Mouse (Mus musculus) midbrain, embryonic 13.5 days (tissue): ENCODE measurements around the gene Creb3l2. TPM values are rescaled to one million over a fixed set of nuclear protein-coding genes. Genes with fewer than 3 reads are reported as not detected.

Experiments used
- ATAC-seq: fragments of 200-750 bp; cut with Nextera tagmentation; 2 replicates; pipeline ENCODE4 v1.8.0; 2017; ENCODE audit warnings: mild to moderate bottlenecking, moderate TSS enrichment, moderate library complexity
- H3K27ac ChIP-seq: fragments of 300-500 bp; sonication (generic); 2 replicates; pipeline ENCODE4 v1.5.1; 2015; ENCODE audit warnings: inconsistent platforms, mild to moderate bottlenecking, moderate library complexity
- H3K27me3 ChIP-seq: fragments of 300-500 bp; sonication (generic); 2 replicates; pipeline ENCODE4 v1.6.1; 2015; ENCODE audit warnings: mild to moderate bottlenecking, inconsistent platforms
- H3K36me3 ChIP-seq: fragments of 300-500 bp; sonication (generic); 2 replicates; pipeline ENCODE4 v1.6.1; 2015; ENCODE audit warnings: mild to moderate bottlenecking, inconsistent platforms
- H3K4me1 ChIP-seq: fragments of 300-500 bp; sonication (generic); replicated peaks from 2 replicates; pipeline ENCODE4 v1.6.1; 2015; ENCODE audit warnings: inconsistent platforms
- H3K4me2 ChIP-seq: fragments of 300-500 bp; sonication (generic); replicated peaks from 2 replicates; pipeline ENCODE4 v1.6.1; 2015; ENCODE audit warnings: moderate library complexity, mild to moderate bottlenecking, inconsistent platforms
- H3K4me3 ChIP-seq: fragments of 300-500 bp; sonication (generic); replicated peaks from 2 replicates; pipeline ENCODE4 v1.5.1; 2015; ENCODE audit warnings: mild to moderate bottlenecking, inconsistent platforms
- H3K9ac ChIP-seq: fragments of 300-500 bp; sonication (generic); replicated peaks from 2 replicates; pipeline ENCODE4 v1.6.1; 2015; ENCODE audit warnings: mild to moderate bottlenecking, inconsistent platforms
- H3K9me3 ChIP-seq: fragments of 300-500 bp; sonication (generic); 2 replicates; pipeline ENCODE4 v1.6.1; 2016; ENCODE audit warnings: mild to moderate bottlenecking, inconsistent platforms
- WGBS: fragments of 180-500 bp; shearing (Covaris S2); methylation state at CpG from one replicate; pipeline ENCODE4 v1.1.7; 2015; 5-methylcytosine and 5-hydroxymethylcytosine counted together
- polyA plus RNA-seq: library from polyadenylated mRNA; unstranded; fragments of >200 nt; fragmentation: Nextera tagmentation; extraction: Ambion mirVana; gene quantifications from 2 replicates; pipeline ENCODE4 v1.2.1, GENCODE M21; 2015

Gene Creb3l2
- polyA plus RNA-seq, 1 experiment from 2014 or later = 3.3 TPM

GRCm38 (mm10) chr6:37439676-37440490 is 2.1 kb downstream of the Creb3l2 start:
- peaks cover 25% of the 10 kb centered on the region for H3K4me1 ChIP-seq
- H3K9ac ChIP-seq = no peak overlapping the region
- no peak overlapping the region for H3K27ac ChIP-seq
- 60% methylated on average over 13 of the region's 13 CpGs for WGBS
- peak overlapping the region; percentile 94 for H3K4me2 ChIP-seq
- H3K27me3 ChIP-seq = peaks cover 6% of the 10 kb centered on the region
- no peak for ATAC-seq
- H3K4me3 ChIP-seq = peak overlapping the region; percentile 78
- no peaks in the 10 kb centered on the region for H3K36me3 ChIP-seq
- no peaks in the 10 kb centered on the region for H3K9me3 ChIP-seq

GRCm38 (mm10) chr6:37438510-37438909 is 3.4 kb downstream of the Creb3l2 start:
- WGBS = 94% methylated on average over 3 of the region's 3 CpGs
- no peak overlapping the region for H3K9ac ChIP-seq
- H3K36me3 ChIP-seq = no peaks in the 10 kb centered on the region
- no peak overlapping the region for H3K4me2 ChIP-seq
- H3K4me1 ChIP-seq = peaks cover 25% of the 10 kb centered on the region
- no peak overlapping the region for H3K4me3 ChIP-seq
- no peak overlapping the region for H3K27ac ChIP-seq
- ATAC-seq = no peak
- no peaks in the 10 kb centered on the region for H3K9me3 ChIP-seq
- H3K27me3 ChIP-seq = peaks cover 6% of the 10 kb centered on the region

DNA sequence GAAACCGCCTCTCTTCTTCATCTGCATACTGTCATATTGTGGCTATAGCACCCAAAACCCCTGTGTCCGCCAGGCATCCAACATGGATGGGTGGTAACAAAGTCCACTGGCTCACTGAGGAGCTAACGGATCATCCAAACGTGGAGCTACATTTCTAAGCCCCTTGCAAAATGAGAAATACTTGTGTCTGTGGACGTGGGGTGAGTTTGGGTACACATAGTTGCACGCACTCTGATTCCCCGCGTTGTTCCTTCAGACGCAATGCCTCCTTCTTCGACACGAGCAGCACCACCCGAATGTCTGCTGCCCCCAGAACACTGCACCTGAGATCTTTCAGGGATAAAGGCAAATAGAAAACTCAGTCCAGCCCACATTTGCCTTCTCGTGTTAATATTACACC is 4.9 kb downstream of the Creb3l2 start:
- Histone ChIP-seq H3K4me1 (peaks cover 19% of the 10 kb centered on the region), H3K4me3 (no peak overlapping the region), H3K27ac (no peak overlapping the region), H3K27me3 (peaks cover 6% of the 10 kb centered on the region), H3K9ac (no peak overlapping the region), H3K4me2 (no peak overlapping the region), H3K9me3 (no peaks in the 10 kb centered on the region), H3K36me3 (no peaks in the 10 kb centered on the region)
- 88% methylated on average over 13 of the region's 13 CpGs for WGBS
- ATAC-seq = no peak

DNA sequence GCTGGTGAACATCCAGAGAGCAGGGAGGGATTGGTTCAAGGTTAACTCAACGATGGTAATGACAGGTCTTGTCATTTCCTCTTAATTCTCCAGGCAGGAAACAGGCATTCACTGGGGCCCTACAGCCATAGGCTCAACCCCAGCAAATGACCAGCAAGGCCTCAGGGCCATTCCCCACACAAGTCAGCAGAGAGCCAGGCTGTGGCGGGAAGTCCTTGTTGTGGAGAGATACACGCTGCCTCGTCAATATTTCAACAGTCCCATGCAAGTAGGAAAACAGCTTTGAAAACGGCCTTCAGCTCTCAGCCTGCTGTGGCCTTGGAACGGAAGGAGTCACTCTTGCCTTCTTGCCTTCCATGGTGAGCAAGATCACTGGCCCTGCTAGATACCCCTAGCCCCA is 6.6 kb downstream of the Creb3l2 start:
- no peaks in the 10 kb centered on the region for H3K36me3 ChIP-seq
- no peak for ATAC-seq
- H3K9me3 ChIP-seq = no peaks in the 10 kb centered on the region
- H3K4me2 ChIP-seq = no peak overlapping the region
- H3K27ac ChIP-seq = no peak overlapping the region
- H3K4me3 ChIP-seq = no peak overlapping the region
- WGBS = 83% methylated on average over 6 of the region's 6 CpGs
- H3K9ac ChIP-seq = no peak overlapping the region
- peaks cover 2% of the 10 kb centered on the region; the same call in 1 of the 2 replicates for H3K27me3 ChIP-seq
- H3K4me1 ChIP-seq = peaks cover 20% of the 10 kb centered on the region

DNA sequence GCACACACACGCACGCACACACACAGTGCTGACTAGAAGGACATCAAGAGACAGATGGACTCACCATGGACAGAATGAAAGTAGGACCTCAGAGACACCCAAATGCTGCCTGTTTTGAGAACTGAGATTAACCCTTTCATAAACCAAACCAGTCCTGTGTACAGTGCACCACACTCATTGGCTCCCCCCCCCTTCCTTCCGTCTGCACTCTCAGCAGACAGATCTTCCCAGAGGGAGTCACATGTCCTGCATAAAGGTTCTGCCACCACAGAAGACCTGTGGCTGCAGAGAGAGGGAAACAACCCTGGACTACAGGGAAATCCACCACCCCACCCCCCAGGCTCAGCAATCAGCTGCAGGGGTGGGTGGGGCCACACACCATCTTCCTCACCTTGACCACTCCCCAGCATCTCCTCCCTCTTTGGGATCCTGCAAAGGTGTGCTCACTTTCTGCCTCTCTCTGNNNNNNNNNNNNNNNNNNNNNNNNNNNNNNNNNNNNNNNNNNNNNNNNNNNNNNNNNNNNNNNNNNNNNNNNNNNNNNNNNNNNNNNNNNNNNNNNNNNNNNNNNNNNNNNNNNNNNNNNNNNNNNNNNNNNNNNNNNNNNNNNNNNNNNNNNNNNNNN is 12.0 kb downstream of the Creb3l2 start:
- Histone ChIP-seq H3K36me3 (no peaks in the 10 kb centered on the region), H3K9ac (no peak overlapping the region), H3K4me2 (no peak overlapping the region), H3K9me3 (no peaks in the 10 kb centered on the region), H3K4me3 (no peak overlapping the region), H3K4me1 (peaks cover 12% of the 10 kb centered on the region; the same call in 1 of the 2 replicates), H3K27me3 (no peaks in the 10 kb centered on the region), H3K27ac (no peak overlapping the region)
- 92% methylated on average over 3 of the region's 3 CpGs for WGBS
- ATAC-seq = no peak

DNA sequence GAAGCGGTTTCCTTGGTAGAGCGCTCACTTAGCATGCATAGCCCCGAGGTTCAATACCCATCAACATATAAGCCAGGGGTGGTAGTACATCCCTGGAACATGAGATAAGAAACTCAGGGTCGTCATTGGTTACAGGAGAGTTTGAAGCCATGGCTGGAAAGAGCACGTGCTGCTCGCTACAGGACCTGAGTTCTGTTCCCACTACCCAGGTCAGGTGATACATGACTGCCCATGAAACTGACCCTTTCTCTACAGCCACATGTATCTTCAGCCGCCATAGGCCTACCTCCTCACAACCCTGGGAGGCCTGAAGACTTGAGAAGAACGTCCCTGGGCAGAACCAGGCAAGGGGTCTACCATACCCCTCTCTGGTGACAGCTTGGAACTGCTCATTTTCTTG is 13.0 kb downstream of the Creb3l2 start:
- Histone ChIP-seq H3K36me3 (no peaks in the 10 kb centered on the region), H3K9ac (no peak overlapping the region), H3K27ac (no peak overlapping the region), H3K4me3 (no peak overlapping the region), H3K4me1 (peaks cover 12% of the 10 kb centered on the region; the same call in 1 of the 2 replicates), H3K27me3 (no peaks in the 10 kb centered on the region), H3K9me3 (no peaks in the 10 kb centered on the region), H3K4me2 (no peak overlapping the region)
- 91% methylated on average over 8 of the region's 8 CpGs for WGBS
- no peak for ATAC-seq

DNA sequence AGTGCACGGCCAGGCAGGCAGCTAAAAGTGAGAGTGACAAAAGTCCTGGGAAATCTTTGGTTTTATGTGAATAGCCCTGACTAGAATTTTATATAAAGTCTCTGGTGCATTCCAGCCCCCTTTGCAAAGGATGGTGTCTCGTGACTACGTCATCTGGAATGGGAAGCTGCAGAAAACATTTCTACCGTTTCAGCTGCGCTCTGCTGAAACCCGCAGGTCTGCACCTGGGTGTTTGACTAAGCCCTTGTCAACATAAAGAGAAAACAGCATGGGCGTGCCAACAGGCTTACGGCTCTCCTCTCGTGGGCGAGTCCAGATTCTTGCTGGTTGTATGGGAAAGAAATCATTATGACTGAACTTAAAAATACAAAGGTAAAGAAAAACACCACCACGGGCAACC is 13.9 kb downstream of the Creb3l2 start:
- ATAC-seq = no peak
- 73% methylated on average over 11 of the region's 11 CpGs for WGBS

GRCm38 (mm10) chr6:37426615-37427014 is 15.3 kb downstream of the Creb3l2 start:
- Histone ChIP-seq H3K36me3 (no peaks in the 10 kb centered on the region), H3K27ac (no peak overlapping the region), H3K9ac (no peak overlapping the region), H3K27me3 (no peaks in the 10 kb centered on the region), H3K9me3 (no peaks in the 10 kb centered on the region), H3K4me2 (no peak overlapping the region), H3K4me3 (no peak overlapping the region), H3K4me1 (peaks cover 12% of the 10 kb centered on the region; the same call in 1 of the 2 replicates)
- ATAC-seq = no peak
- 91% methylated on average over 2 of the region's 2 CpGs for WGBS

More for the DNA sequence above, 13.9 kb downstream of the Creb3l2 start:
- H3K9ac ChIP-seq = no peak overlapping the region
- no peaks in the 10 kb centered on the region for H3K27me3 ChIP-seq
- no peaks in the 10 kb centered on the region for H3K9me3 ChIP-seq
- H3K4me2 ChIP-seq = no peak overlapping the region
- H3K27ac ChIP-seq = no peak overlapping the region
- no peak overlapping the region for H3K4me3 ChIP-seq
- H3K36me3 ChIP-seq = no peaks in the 10 kb centered on the region
- H3K4me1 ChIP-seq = peaks cover 12% of the 10 kb centered on the region; the same call in 1 of the 2 replicates

GRCm38 (mm10) chr6:37425833-37426232 is 16.1 kb downstream of the Creb3l2 start:
- H3K9ac ChIP-seq = no peak overlapping the region

DNA sequence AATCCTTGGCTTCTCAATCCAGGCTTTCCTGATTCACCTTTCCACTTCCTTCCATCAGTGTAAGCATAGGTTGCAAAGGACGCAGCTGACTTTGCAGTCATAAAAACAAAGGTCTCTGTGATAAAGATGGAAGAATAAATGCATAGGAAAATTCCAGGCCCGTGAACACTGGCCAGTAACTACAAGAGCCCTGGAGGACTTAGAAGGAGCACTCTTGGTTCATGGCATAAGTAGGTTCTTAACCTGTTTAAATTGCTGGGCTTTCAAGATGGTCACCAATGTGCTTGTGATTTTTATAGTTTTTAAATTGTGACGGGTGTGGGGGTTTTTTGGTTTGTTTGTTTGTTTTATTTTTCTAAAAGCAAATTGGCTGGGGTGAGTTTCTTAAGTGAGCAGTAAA is 16.9 kb downstream of the Creb3l2 start:
- Histone ChIP-seq H3K27ac (no peak overlapping the region), H3K36me3 (no peaks in the 10 kb centered on the region), H3K4me1 (no peaks in the 10 kb centered on the region), H3K27me3 (no peaks in the 10 kb centered on the region), H3K4me3 (no peak overlapping the region), H3K4me2 (no peak overlapping the region), H3K9ac (no peak overlapping the region), H3K9me3 (no peaks in the 10 kb centered on the region)
- WGBS = 94% methylated on average over 3 of the region's 3 CpGs
- no peak for ATAC-seq

More at GRCm38 (mm10) chr6:37425833-37426232, 16.1 kb downstream of the Creb3l2 start:
- no peaks in the 10 kb centered on the region for H3K36me3 ChIP-seq
- no peaks in the 10 kb centered on the region for H3K9me3 ChIP-seq
- no peaks in the 10 kb centered on the region for H3K27me3 ChIP-seq
- H3K4me2 ChIP-seq = no peak overlapping the region
- H3K27ac ChIP-seq = no peak overlapping the region
- 0 out of 2 replicates have a peak, but pooled peaks cover 4% of the 10 kb centered on the region for H3K4me1 ChIP-seq
- WGBS = 81% methylated on average over 3 of the region's 3 CpGs
- H3K4me3 ChIP-seq = no peak overlapping the region
- no peak for ATAC-seq

DNA sequence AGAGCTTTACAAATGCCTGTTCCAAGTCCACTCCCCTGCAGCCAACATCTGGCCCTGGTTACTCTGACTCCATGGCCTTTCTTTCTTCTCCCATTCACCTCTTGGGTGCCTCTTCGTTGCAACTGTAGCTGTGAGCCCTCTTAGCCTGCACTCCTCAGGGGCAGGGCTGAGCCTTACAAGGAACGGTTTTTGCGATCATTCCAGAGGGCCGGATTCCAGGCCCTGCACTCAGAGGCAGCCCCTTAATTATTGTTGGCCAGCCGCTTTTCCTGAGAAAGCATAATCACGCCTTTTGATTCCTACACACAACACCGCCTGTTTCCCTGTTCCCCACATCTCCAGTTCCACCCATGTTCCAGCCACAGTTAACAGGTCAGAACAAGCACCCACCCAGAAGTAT is 17.6 kb downstream of the Creb3l2 start:
- Histone ChIP-seq H3K9me3 (no peaks in the 10 kb centered on the region), H3K4me2 (no peak overlapping the region), H3K27me3 (no peaks in the 10 kb centered on the region), H3K9ac (no peak overlapping the region), H3K36me3 (no peaks in the 10 kb centered on the region), H3K4me1 (no peaks in the 10 kb centered on the region), H3K27ac (no peak overlapping the region), H3K4me3 (no peak overlapping the region)
- 73% methylated on average over 7 of the region's 7 CpGs for WGBS
- no peak for ATAC-seq

GRCm38 (mm10) chr6:37423386-37423785 is 18.6 kb downstream of the Creb3l2 start:
- Histone ChIP-seq H3K36me3 (no peaks in the 10 kb centered on the region), H3K9me3 (no peaks in the 10 kb centered on the region), H3K4me1 (no peaks in the 10 kb centered on the region), H3K27ac (no peak overlapping the region), H3K27me3 (no peaks in the 10 kb centered on the region), H3K4me2 (no peak overlapping the region), H3K9ac (no peak overlapping the region), H3K4me3 (no peak overlapping the region)
- no peak for ATAC-seq
- 56% methylated on average over 1 of the region's 1 CpGs for WGBS
